Mouse (Mus musculus) kidney, adult 8-10 months (tissue): ENCODE measurements at regions not wholly inside any gene's neighbourhood (a gene's known extent, or its start where the extent isn't known, plus 50 kb on each side); places are given as distances from the start of the nearest gene placed in this dataset.

ENCODE experiments used
- DNase-seq, 2 experiments: peaks; one replicate each; pipeline ENCODE4 v3.0.0; 2022

DNA sequence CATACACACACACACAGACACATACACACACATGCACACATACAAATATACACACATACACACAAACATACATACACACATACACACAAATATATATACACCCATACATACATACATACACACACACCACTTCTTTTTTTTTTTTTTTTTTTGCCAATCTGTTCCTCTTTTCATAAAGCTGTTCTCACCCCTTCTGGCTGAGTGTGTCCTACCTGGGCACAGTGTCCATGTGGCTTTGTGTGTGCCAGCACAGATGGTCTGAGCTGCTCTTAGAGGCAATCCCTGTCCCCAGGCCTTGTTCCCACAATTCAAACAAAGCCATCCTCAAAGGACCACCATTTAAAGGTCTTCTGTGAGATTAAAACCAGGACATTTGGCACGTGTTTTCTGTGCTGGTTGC is 127.6 kb upstream of the Prep start:
- no peak for DNase-seq

DNA sequence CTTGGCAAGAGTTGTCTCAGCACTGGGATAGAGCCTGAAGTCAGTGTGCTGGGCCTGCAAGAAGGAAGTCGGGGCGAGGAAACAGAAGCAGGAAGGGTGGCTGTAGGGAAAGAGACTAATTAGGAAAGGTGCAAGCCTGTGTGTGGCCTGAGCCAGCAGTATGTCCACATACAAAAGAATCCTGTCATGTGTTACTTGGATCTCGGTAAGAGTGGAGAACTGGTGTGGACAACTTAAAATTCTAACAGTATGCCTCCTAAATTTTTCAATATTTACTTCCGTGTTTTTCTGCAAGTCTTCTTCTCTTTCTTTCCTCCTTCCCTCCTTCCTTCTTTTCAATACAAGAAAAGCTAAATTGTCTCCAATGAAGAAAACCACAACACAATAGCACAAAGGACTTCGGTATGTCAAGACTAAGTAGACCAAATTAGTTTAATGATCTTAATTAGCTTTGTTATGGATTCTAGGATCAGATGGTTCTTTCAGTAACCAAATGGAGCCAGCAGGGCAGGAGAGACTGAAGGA is 130.0 kb upstream of the Prep start:
- no peak for DNase-seq

DNA sequence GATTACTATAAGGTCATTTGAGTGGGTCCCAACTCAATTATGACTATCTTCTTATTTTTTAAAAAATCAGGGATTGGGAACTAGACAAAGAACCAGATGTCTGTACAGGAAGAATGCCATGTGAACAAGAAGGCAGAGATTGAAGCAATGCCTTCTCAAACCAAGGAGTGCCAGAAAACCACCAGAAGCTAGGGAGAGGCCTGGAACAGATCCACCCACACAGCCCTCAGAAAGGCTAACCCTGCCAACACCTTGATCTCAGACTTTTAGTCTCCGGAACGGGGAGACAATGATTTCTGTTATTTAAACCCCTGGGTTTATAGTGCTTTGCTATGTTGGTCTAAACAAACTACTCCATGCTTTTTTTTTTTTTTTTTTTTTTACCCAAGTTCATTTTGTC is 136.2 kb upstream of the Prep start:
- DNase-seq: no peak

GRCm38 (mm10) chr10:44913751-44914388 is 153.1 kb upstream of the Prep start:
- DNase-seq: no peak

GRCm38 (mm10) chr10:44904520-44904919 is 162.5 kb upstream of the Prep start:
- no peak for DNase-seq

- DNase-seq: no peak
Observed at GRCm38 (mm10) chr10:44901203-44901602, 165.8 kb upstream of the Prep start.

DNA sequence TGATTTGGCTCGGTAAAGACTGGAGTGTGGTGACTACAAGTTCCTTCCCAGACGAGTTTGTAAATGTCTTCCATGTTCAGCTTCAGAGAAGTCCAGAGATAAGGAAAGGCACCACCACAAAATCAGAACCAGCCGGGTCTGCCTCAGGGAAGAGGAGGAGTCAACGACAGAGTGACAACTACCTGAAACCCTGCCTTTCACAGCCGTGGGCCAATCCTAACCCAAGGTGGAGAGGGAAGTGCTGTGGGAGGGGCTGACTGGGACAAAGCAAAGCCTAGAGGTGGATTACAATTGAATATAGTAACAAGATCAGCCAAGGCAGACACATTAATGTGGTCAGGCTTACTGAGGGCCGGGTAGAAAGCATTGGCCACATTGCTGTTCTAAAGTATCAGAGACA is 174.9 kb upstream of the Prep start:
- DNase-seq: no peak

DNA sequence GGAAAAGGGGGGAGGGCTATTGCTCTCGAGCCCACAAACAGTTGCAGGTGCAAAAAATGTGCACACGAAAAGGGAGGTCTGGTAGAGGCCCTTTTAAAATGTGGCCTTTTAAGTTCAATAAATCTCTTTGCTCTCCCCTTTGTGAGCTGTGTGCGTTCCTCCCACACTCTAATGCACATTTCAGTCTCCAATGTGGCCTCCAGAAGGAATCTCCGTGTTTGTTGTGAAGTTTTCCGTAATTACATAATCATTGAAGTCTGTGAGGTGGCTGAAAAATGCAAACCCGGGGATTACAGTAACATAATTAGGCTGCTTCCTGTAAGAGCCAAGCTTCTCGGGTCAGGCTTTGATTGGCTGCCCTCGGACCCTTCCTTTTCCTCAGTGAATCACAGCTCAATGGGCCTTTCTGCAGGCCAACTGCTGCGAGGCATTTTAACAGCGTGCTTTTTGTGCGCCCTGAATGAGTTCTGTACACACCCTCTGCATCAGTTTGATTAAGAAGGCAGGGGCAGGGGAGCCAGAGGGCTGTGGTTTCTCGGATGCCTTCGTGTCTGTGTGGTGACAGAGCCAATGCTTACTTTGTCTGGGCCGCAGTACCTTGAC is 179.8 kb upstream of the Prep start:
- DNase-seq: no peak

DNA sequence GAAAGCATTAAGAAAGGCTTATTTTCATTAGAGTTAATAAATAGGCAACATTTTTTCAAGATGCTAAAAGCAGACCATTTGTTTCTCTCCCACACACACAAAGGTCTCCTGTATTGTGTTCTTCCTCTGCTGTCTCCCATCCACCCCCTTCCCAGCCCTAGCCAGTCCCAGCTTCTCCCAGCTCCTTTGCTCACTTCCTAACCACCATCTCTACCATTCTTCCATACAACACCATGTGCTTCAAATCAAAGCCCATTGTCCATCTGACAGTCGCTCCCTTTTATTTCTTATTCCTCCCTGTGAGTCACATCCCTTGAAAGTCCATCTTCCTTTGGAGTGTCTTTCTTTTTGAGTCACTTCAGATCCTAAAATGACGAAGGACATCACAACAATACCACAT is 185.0 kb upstream of the Prep start:
- DNase-seq: no peak

GRCm38 (mm10) chr10:44877076-44877663 is 189.8 kb upstream of the Prep start:
- no peak for DNase-seq

DNA sequence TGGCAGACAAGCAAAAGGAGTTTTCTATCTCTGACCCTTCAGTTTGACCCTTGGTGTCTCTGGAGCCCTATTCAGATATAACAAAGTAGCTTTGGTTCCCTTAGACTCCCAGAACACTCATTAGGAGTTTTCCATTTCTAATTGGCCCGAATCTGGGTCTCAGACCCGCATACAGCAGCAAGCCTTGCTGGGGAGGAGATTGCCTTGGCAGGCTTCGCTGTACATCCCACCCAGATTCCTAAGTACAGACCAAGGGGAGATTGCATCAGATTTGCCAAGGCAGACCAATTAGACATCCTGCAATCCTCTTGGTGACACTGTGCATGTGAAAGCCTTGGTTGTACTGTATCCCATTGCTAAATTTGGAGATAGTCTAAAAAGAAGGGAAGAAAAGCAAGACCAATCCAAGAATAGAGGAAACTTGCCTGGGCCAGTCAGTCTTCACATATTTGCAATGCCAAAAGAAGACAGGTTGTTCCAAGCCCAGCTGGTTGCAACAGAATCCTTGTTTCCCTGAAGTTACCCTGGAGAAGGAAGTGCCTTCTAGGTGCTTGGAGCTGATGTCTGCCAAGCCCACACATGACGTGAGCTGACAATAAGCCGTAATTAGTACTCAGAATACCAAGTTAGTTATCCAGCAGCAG is 193.2 kb upstream of the Prep start:
- DNase-seq: no peak

- DNase-seq: peak in 1 of 2 experiments; percentile 84
Observed at GRCm38 (mm10) chr10:44864191-44864747, 202.7 kb upstream of the Prep start.

- DNase-seq: peak in 1 of 2 experiments; percentile 8
Observed at GRCm38 (mm10) chr10:44862360-44862674, 204.7 kb upstream of the Prep start.

DNA sequence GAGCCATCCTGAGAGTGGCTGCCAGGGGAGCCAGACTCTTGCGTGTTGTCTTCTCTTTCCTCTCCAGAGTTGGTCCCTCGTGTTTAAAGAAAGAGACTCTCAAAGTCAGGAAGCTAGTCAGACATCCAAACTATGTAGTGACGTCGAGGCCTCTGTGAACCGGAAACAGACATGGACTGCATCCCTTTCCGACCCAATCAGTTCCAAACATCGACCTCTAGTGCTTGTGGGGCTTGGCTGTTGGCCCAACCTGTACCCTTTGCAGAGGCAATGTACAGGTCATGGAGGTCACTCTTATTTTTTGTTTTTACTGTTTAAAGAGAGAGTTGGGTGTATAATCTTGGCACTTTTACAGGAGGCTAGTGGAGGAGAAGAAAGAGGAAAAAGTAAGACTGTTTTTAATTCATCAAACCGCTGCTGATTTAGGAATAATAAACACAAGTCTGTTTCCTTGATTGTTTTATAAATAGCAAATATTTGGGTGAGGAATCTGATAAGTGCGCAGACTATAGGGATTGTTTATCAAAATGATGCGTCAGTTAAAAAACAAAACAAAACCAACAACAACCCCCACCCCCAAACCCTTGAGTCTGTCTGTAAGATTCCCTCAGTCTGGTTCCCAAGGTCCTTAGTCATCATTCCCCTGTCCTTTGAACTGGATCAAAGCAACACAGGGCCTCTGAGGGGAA is 205.2 kb upstream of the Prep start:
- peak; percentile 62 to 76 for DNase-seq

DNA sequence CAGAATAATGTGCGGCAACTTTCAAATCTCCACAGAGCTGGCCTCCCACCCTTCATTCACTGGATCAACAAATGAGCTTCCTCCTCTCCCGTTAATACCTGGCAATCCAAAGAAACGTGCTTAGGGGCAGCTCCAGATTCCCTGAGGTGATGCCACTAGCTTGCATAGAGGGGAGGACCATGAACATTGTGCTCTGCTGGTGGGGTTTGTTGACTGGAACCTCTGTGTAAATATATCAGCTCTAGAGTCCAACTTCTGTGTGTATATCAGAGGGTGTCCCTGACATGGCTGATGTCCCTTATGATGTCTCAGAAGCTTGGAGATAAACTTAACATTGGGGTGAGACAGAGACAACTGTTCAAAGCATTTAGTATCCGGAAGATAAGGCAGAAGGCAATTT is 209.6 kb upstream of the Prep start:
- DNase-seq: no peak

- DNase-seq: no peak
Observed at GRCm38 (mm10) chr10:44854109-44854508, 212.9 kb upstream of the Prep start.

- peak; percentile 65 to 85 for DNase-seq
Observed at GRCm38 (mm10) chr10:44849016-44849415, 218.0 kb upstream of the Prep start.

DNA sequence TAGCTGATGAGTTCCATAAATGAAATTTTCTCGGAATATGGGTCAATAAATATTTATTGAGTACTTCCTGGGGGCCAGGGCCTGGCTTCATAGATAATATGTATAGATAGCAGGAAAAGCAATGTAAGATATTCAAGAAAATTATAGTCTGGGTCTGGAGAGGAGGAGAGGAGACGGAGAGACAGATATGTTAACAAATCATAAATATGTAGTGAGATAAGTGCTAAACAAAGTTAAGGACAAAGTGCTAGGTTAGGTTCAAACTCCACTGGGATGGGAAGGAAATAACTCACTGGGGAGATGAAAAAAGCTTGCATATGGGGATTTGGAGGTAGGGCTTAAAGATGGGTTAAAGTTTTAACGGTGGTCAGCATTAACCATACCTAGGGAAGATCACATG is 220.2 kb upstream of the Prep start:
- DNase-seq: no peak

DNA sequence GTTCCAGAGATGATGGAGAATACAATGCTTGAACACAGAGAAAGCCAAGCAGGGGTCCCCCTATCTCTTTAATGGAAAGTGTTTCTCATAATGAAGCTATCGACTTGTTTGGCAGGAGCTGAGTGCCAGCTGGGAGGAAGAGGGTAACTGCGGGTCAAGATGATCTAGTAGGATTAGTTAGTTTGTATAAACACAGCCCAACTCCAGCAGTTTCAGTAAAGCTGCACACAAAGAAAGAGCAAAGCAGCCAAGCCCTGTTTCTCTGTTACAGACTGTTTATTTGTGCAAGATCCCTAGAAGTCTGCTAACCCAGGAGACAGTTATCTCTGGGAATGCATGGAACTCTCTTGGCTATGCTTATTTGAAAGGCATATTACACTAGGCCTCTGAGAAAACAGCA is 220.9 kb upstream of the Prep start:
- DNase-seq: no peak

DNA sequence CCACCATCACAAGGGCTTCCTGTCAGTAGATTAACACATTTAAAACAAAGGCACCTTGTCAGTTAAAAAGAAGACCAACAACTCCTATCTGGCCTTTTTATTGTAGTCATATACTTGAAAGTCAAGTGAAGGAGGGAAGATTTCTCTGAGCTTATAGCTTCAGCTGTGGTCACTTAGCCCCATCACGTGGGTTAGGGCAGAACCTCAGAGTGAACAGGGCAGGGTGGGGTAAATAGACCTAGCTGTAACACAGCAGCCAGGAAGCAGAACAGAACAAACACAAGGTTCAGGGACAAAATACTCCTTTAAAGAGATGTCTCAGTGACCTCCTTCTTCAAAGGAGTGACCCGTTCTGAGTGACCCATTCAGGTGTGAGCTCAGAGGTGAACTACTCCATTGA is 226.6 kb upstream of the Prep start:
- no peak for DNase-seq

- no peak for DNase-seq
Observed at GRCm38 (mm10) chr10:44832455-44832854, 234.5 kb upstream of the Prep start.

- DNase-seq: no peak
Observed at GRCm38 (mm10) chr10:44826271-44826670, 240.7 kb upstream of the Prep start.

GRCm38 (mm10) chr10:44821666-44822065 is 245.3 kb upstream of the Prep start:
- DNase-seq: no peak
